Mouse (Mus musculus) heart, embryonic 13.5 days (tissue): ENCODE measurements around the gene 1700067P10Rik. TPM values are rescaled to one million over a fixed set of nuclear protein-coding genes. Genes with fewer than 3 reads are reported as not detected.

Experiments used
- ATAC-seq: fragments of 200-750 bp; cut with Nextera tagmentation; 2 replicates; pipeline ENCODE4 v1.8.0; 2017; ENCODE audit warnings: moderate TSS enrichment; ENCODE audit not compliant: insufficient number of reproducible peaks, low FRiP score, low TSS enrichment; ENCODE audit errors: extremely low read depth
- H3K27ac ChIP-seq: fragments of 300-500 bp; sonication (generic); replicated peaks from 2 replicates; pipeline ENCODE4 v1.5.1; 2015; ENCODE audit warnings: moderate library complexity, mild to moderate bottlenecking, inconsistent platforms
- H3K27me3 ChIP-seq: fragments of 300-500 bp; sonication (generic); replicated peaks from 2 replicates; pipeline ENCODE4 v1.6.1; 2015; ENCODE audit warnings: mild to moderate bottlenecking, inconsistent platforms
- H3K36me3 ChIP-seq: fragments of 300-500 bp; sonication (generic); 2 replicates; pipeline ENCODE4 v1.6.1; 2015; ENCODE audit warnings: mild to moderate bottlenecking, inconsistent platforms
- H3K4me1 ChIP-seq: fragments of 300-500 bp; sonication (generic); 2 replicates; pipeline ENCODE4 v1.6.1; 2015; ENCODE audit warnings: inconsistent platforms
- H3K4me2 ChIP-seq: fragments of 300-500 bp; sonication (generic); 2 replicates; pipeline ENCODE4 v1.6.1; 2015; ENCODE audit warnings: inconsistent platforms, mild to moderate bottlenecking, moderate library complexity
- H3K4me3 ChIP-seq: fragments of 300-500 bp; sonication (generic); 2 replicates; pipeline ENCODE4 v1.5.1; 2015; ENCODE audit warnings: moderate library complexity, mild to moderate bottlenecking, inconsistent platforms
- H3K9ac ChIP-seq: fragments of 300-500 bp; sonication (generic); 2 replicates; pipeline ENCODE4 v1.6.1; 2015; ENCODE audit warnings: inconsistent platforms, mild to moderate bottlenecking, moderate library complexity
- H3K9me3 ChIP-seq: fragments of 300-500 bp; sonication (generic); 2 replicates; pipeline ENCODE4 v1.6.1; 2016; ENCODE audit warnings: inconsistent platforms
- WGBS: fragments of 180-500 bp; shearing (Covaris S2); methylation state at CpG from one replicate; pipeline ENCODE4 v1.1.7; 2015; ENCODE audit warnings: mixed read lengths; 5-methylcytosine and 5-hydroxymethylcytosine counted together
- polyA plus RNA-seq: library from polyadenylated mRNA; unstranded; fragments of >200 nt; fragmentation: Nextera tagmentation; extraction: Ambion mirVana; gene quantifications from 2 replicates; pipeline ENCODE4 v1.2.1, GENCODE M21; 2015

1700067P10Rik gene
- polyA plus RNA-seq, 1 experiment from 2014 or later: not detected

GRCm38 (mm10) chr17:48097011-48097742, 8.1 kb downstream of the 1700067P10Rik start:
- Histone ChIP-seq H3K27me3 (peaks cover 68% of the 10 kb centered on the region), H3K4me3 (peak overlapping the region; percentile 49), H3K27ac (no peak overlapping the region), H3K36me3 (no peaks in the 10 kb centered on the region), H3K4me2 (peak overlapping the region; percentile 82), H3K4me1 (peaks cover 45% of the 10 kb centered on the region), H3K9me3 (peaks cover 5% of the 10 kb centered on the region), H3K9ac (peak overlapping the region; percentile 73)
- ATAC-seq: peak; percentile 31; the same call in 1 of the 2 replicates
- WGBS: under 1% methylated on average over 40 of the region's 41 CpGs

GRCm38 (mm10) chr17:48097743-48098527, 8.8 kb downstream of the 1700067P10Rik start:
- WGBS: under 1% methylated on average over 43 of the region's 43 CpGs

GRCm38 (mm10) chr17:48098528-48098890, 9.4 kb downstream of the 1700067P10Rik start:
- WGBS: 1% methylated on average over 19 of the region's 19 CpGs
- peaks cover 45% of the 10 kb centered on the region for H3K4me1 ChIP-seq
- H3K9me3 ChIP-seq: peaks cover 3% of the 10 kb centered on the region
- no peak overlapping the region for H3K27ac ChIP-seq
- H3K4me2 ChIP-seq: peak overlapping the region; percentile 82
- H3K36me3 ChIP-seq: no peaks in the 10 kb centered on the region
- H3K9ac ChIP-seq: peak overlapping the region; percentile 66
- peaks cover 75% of the 10 kb centered on the region for H3K27me3 ChIP-seq
- ATAC-seq: no peak
- H3K4me3 ChIP-seq: peak overlapping the region; percentile 49

More at GRCm38 (mm10) chr17:48097743-48098527, 8.8 kb downstream of the 1700067P10Rik start:
- ATAC-seq: no peak
- Histone ChIP-seq H3K27ac (no peak overlapping the region), H3K9me3 (peaks cover 5% of the 10 kb centered on the region), H3K9ac (peak overlapping the region; percentile 73), H3K4me3 (peak overlapping the region; percentile 49), H3K27me3 (peaks cover 75% of the 10 kb centered on the region), H3K4me1 (peaks cover 45% of the 10 kb centered on the region), H3K4me2 (peak overlapping the region; percentile 82), H3K36me3 (no peaks in the 10 kb centered on the region)

GRCm38 (mm10) chr17:48099312-48099711, 10.2 kb downstream of the 1700067P10Rik start:
- WGBS: 11% methylated on average over 11 of the region's 11 CpGs
- Histone ChIP-seq H3K36me3 (no peaks in the 10 kb centered on the region), H3K4me3 (peak overlapping the region; percentile 49; the same call in 1 of the 2 replicates), H3K27me3 (peaks cover 67% of the 10 kb centered on the region), H3K4me1 (peaks cover 45% of the 10 kb centered on the region), H3K27ac (no peak overlapping the region), H3K9ac (no peak overlapping the region), H3K4me2 (peak overlapping the region; percentile 82), H3K9me3 (no peaks in the 10 kb centered on the region)
- no peak for ATAC-seq

GRCm38 (mm10) chr17:48100441-48101417, 11.6 kb downstream of the 1700067P10Rik start:
- no peaks in the 10 kb centered on the region for H3K9me3 ChIP-seq
- H3K27me3 ChIP-seq: peaks cover 53% of the 10 kb centered on the region
- H3K4me1 ChIP-seq: peaks cover 34% of the 10 kb centered on the region
- peak overlapping the region; percentile 67 for H3K4me2 ChIP-seq
- WGBS: 13% methylated on average over 20 of the region's 21 CpGs
- H3K36me3 ChIP-seq: no peaks in the 10 kb centered on the region
- H3K27ac ChIP-seq: no peak overlapping the region
- H3K9ac ChIP-seq: peak overlapping the region; percentile 63; the same call in 1 of the 2 replicates
- ATAC-seq: peak; percentile 17; the same call in 1 of the 2 replicates
- H3K4me3 ChIP-seq: peak overlapping the region; percentile 42

GRCm38 (mm10) chr17:48107333-48107732, 18.2 kb downstream of the 1700067P10Rik start:
- Histone ChIP-seq H3K27me3 (peaks cover 7% of the 10 kb centered on the region; the same call in 1 of the 2 replicates), H3K27ac (no peak overlapping the region), H3K4me2 (no peak overlapping the region), H3K9me3 (no peaks in the 10 kb centered on the region), H3K4me1 (no peaks in the 10 kb centered on the region), H3K4me3 (no peak overlapping the region), H3K36me3 (no peaks in the 10 kb centered on the region), H3K9ac (no peak overlapping the region)
- no peak for ATAC-seq
- WGBS: 59% methylated on average over 4 of the region's 4 CpGs

DNA sequence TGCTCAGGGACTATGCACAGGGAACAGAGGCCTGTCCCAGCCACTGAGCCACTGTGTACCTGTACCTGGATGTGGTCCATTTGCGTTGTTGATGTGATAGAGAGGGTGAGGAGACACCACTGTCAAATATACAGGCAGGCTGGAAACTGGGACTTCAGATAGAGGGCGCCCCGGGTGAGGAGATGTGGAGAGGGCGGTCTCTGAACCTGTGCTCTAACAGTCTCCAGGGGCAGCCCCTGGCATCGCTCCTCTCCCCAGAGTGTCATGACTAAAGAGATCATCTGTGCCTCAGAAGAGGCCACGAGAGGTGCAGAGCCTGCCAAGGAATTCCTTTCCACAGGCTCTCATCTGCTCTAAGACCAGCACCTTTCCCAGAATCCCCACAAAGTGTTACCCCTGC, 18.7 kb downstream of the 1700067P10Rik start:
- H3K4me2 ChIP-seq: no peak overlapping the region
- no peak overlapping the region for H3K9ac ChIP-seq
- H3K4me1 ChIP-seq: no peaks in the 10 kb centered on the region
- ATAC-seq: no peak
- H3K27ac ChIP-seq: no peak overlapping the region
- 52% methylated on average over 6 of the region's 6 CpGs for WGBS
- no peaks in the 10 kb centered on the region for H3K9me3 ChIP-seq
- H3K36me3 ChIP-seq: no peaks in the 10 kb centered on the region
- peaks cover 2% of the 10 kb centered on the region; the same call in 1 of the 2 replicates for H3K27me3 ChIP-seq
- no peak overlapping the region for H3K4me3 ChIP-seq

- peaks cover 2% of the 10 kb centered on the region; the same call in 1 of the 2 replicates for H3K9me3 ChIP-seq
- no peak for ATAC-seq
- H3K4me2 ChIP-seq: no peak overlapping the region
- H3K9ac ChIP-seq: no peak overlapping the region
- H3K27ac ChIP-seq: no peak overlapping the region
- no peaks in the 10 kb centered on the region for H3K36me3 ChIP-seq
- WGBS: 68% methylated on average over 3 of the region's 3 CpGs
- no peaks in the 10 kb centered on the region for H3K27me3 ChIP-seq
- no peaks in the 10 kb centered on the region for H3K4me1 ChIP-seq
- H3K4me3 ChIP-seq: no peak overlapping the region
Observed at GRCm38 (mm10) chr17:48108520-48108919, 19.4 kb downstream of the 1700067P10Rik start.

DNA sequence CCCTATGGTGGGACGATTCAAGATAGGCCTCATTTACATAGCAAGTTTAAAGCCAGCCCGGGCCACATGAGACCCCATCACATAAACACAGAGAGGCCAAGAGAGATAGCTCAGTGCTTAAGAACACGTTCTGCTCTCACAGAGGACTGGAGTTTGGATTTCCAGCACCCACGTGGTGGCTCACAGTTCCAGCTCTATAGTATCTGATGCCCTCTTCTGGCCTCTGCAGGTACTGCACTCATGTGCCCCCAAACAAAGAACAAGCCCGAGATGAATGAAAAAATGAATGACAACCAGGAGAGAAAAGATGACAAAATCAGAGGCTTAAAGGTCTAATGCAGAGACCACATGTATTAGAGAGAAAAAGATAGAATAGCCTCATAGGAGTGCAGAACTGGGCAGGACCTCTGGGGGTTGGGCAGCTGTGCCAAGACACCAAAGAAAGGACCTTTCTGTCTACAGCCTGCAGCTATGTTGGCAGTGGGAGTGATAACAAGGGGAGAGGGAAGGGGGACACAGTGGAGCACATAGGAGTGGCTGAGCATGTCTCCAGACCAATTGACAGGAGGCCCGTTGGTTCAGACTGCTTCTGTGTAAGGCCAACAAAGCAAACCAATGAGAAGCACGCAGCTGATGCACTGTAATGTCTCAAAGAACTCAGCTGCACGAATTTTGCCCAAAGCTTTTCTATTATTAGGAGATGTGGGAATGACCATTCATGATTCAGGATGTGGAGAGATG, 21.6 kb downstream of the 1700067P10Rik start:
- H3K9ac ChIP-seq: no peak overlapping the region
- H3K4me2 ChIP-seq: no peak overlapping the region
- no peaks in the 10 kb centered on the region for H3K27me3 ChIP-seq
- no peak for ATAC-seq
- H3K27ac ChIP-seq: no peak overlapping the region
- H3K4me3 ChIP-seq: no peak overlapping the region
- no peaks in the 10 kb centered on the region for H3K36me3 ChIP-seq
- WGBS: 41% methylated on average over 8 of the region's 8 CpGs
- no peaks in the 10 kb centered on the region for H3K4me1 ChIP-seq
- peaks cover 8% of the 10 kb centered on the region for H3K9me3 ChIP-seq

- peaks cover 5% of the 10 kb centered on the region for H3K9me3 ChIP-seq
- H3K36me3 ChIP-seq: no peaks in the 10 kb centered on the region
- H3K9ac ChIP-seq: no peak overlapping the region
- no peak overlapping the region for H3K4me3 ChIP-seq
- H3K4me2 ChIP-seq: no peak overlapping the region
- no peak for ATAC-seq
- WGBS: 50% methylated on average over 1 of the region's 1 CpGs
- no peaks in the 10 kb centered on the region for H3K4me1 ChIP-seq
- H3K27me3 ChIP-seq: 0 out of 2 replicates have a peak, but pooled peaks cover 3% of the 10 kb centered on the region
- H3K27ac ChIP-seq: no peak overlapping the region
Observed at GRCm38 (mm10) chr17:48118570-48118969, 29.5 kb downstream of the 1700067P10Rik start.
